Mouse (Mus musculus): ENCODE results near the gene Cadps2.

The Cadps2 gene

GRCm38 (mm10) chr6:23567651-23568050 is 271.6 kb downstream of the Cadps2 start:
- DNase-seq (ENCODE audit: low spot score in 2 of 2), result no peak

GRCm38 (mm10) chr6:23549874-23550273 is 289.3 kb downstream of the Cadps2 start:
- DNase-seq (ENCODE audit: low spot score in 2 of 2), result no peak

- DNase-seq (ENCODE audit: low spot score in 2 of 2), result no peak
Observed at GRCm38 (mm10) chr6:23523710-23524109, 315.5 kb downstream of the Cadps2 start.

GRCm38 (mm10) chr6:23522556-23522955 is 316.7 kb downstream of the Cadps2 start:
- DNase-seq (ENCODE audit: low spot score in 2 of 2), result no peak

GRCm38 (mm10) chr6:23498611-23499010 is 340.6 kb downstream of the Cadps2 start:
- DNase-seq (ENCODE audit: low spot score in 2 of 2), result no peak

- DNase-seq (ENCODE audit: low spot score in 2 of 2), result peak; percentile 33 to 37
Observed at GRCm38 (mm10) chr6:23491804-23492203, 347.4 kb downstream of the Cadps2 start.

GRCm38 (mm10) chr6:23490431-23490830 is 348.8 kb downstream of the Cadps2 start:
- no peak for DNase-seq (ENCODE audit: low spot score in 2 of 2)

- no peak for DNase-seq (ENCODE audit: low spot score in 2 of 2)
Observed at GRCm38 (mm10) chr6:23489046-23489445, 350.2 kb downstream of the Cadps2 start.

GRCm38 (mm10) chr6:23472686-23473085 is 366.5 kb downstream of the Cadps2 start:
- DNase-seq (ENCODE audit: low spot score in 2 of 2), result peak; percentile 24 to 52

- no peak for DNase-seq (ENCODE audit: low spot score in 2 of 2)
Observed at GRCm38 (mm10) chr6:23471830-23472229, 367.4 kb downstream of the Cadps2 start.

- DNase-seq (ENCODE audit: low spot score in 2 of 2), result no peak
Observed at GRCm38 (mm10) chr6:23467885-23468284, 371.3 kb downstream of the Cadps2 start.

GRCm38 (mm10) chr6:23462600-23463280 is 376.5 kb downstream of the Cadps2 start:
- DNase-seq (ENCODE audit: low spot score in 2 of 2), result peak in 1 of 2 experiments; percentile 39

- DNase-seq (ENCODE audit: low spot score in 2 of 2), result peak; percentile 70 to 75
Observed at GRCm38 (mm10) chr6:23457748-23458147, 381.5 kb downstream of the Cadps2 start.

- DNase-seq (ENCODE audit: low spot score in 2 of 2), result no peak
Observed at GRCm38 (mm10) chr6:23453907-23454306, 385.3 kb downstream of the Cadps2 start.

- DNase-seq (ENCODE audit: low spot score in 2 of 2), result no peak
Observed at GRCm38 (mm10) chr6:23439897-23440296, 399.3 kb downstream of the Cadps2 start.

- peak in 1 of 2 experiments; percentile 6 for DNase-seq (ENCODE audit: low spot score in 2 of 2)
Observed at GRCm38 (mm10) chr6:23410256-23411049, 428.8 kb downstream of the Cadps2 start.

- DNase-seq (ENCODE audit: low spot score in 2 of 2), result no peak
Observed at GRCm38 (mm10) chr6:23394131-23394530, 445.1 kb downstream of the Cadps2 start.

GRCm38 (mm10) chr6:23392711-23393110 is 446.5 kb downstream of the Cadps2 start:
- DNase-seq (ENCODE audit: low spot score in 2 of 2), result no peak

GRCm38 (mm10) chr6:23386711-23387110 is 452.5 kb downstream of the Cadps2 start:
- no peak for DNase-seq (ENCODE audit: low spot score in 2 of 2)

GRCm38 (mm10) chr6:23383004-23383347 is 456.2 kb downstream of the Cadps2 start:
- no peak for DNase-seq (ENCODE audit: low spot score in 2 of 2)

- DNase-seq (ENCODE audit: low spot score in 2 of 2), result no peak
Observed at GRCm38 (mm10) chr6:23382283-23383003, 456.8 kb downstream of the Cadps2 start.

- no peak for DNase-seq (ENCODE audit: low spot score in 2 of 2)
Observed at GRCm38 (mm10) chr6:23376327-23376726, 462.9 kb downstream of the Cadps2 start.

Measured in right cerebral cortex, adult 2 months (tissue).